Mouse (Mus musculus): ENCODE results near the gene Nfkb1.

The Nfkb1 gene

GRCm38 (mm10) chr3:135691191-135692131 lies at the start of gene Nfkb1:
TSS of gene Nfkb1 (minus strand) at chr3:135691547.
- DNase-seq, result peak; percentile 72

- no peak for DNase-seq
Observed at GRCm38 (mm10) chr3:135740711-135741110, 49.4 kb upstream of the Nfkb1 start.

- DNase-seq, result no peak
Observed at GRCm38 (mm10) chr3:135734736-135735135, 43.4 kb upstream of the Nfkb1 start.

- no peak for DNase-seq
Observed at GRCm38 (mm10) chr3:135732747-135733445, 41.5 kb upstream of the Nfkb1 start.

GRCm38 (mm10) chr3:135731292-135732047 lies 40.1 kb upstream of the Nfkb1 start:
- DNase-seq, result peak; percentile 97

- no peak for DNase-seq
Observed at GRCm38 (mm10) chr3:135730790-135731189, 39.4 kb upstream of the Nfkb1 start.

- no peak for DNase-seq
Observed at GRCm38 (mm10) chr3:135729575-135729974, 38.2 kb upstream of the Nfkb1 start.

- DNase-seq, result no peak
Observed at GRCm38 (mm10) chr3:135728900-135729299, 37.6 kb upstream of the Nfkb1 start.

- DNase-seq, result no peak
Observed at GRCm38 (mm10) chr3:135727339-135727738, 36.0 kb upstream of the Nfkb1 start.

- DNase-seq, result no peak
Observed at GRCm38 (mm10) chr3:135726521-135727275, 35.4 kb upstream of the Nfkb1 start.

- DNase-seq, result peak; percentile 38
Observed at GRCm38 (mm10) chr3:135726023-135726422, 34.7 kb upstream of the Nfkb1 start.

- DNase-seq, result no peak
Observed at GRCm38 (mm10) chr3:135722104-135722503, 30.8 kb upstream of the Nfkb1 start.

GRCm38 (mm10) chr3:135719969-135720368 lies 28.6 kb upstream of the Nfkb1 start:
- no peak for DNase-seq

GRCm38 (mm10) chr3:135719179-135719532 lies 27.8 kb upstream of the Nfkb1 start:
- no peak for DNase-seq

- DNase-seq, result no peak
Observed at GRCm38 (mm10) chr3:135718323-135719178, 27.2 kb upstream of the Nfkb1 start.

GRCm38 (mm10) chr3:135713016-135713950 lies 21.9 kb upstream of the Nfkb1 start:
- no peak for DNase-seq

- DNase-seq, result no peak
Observed at GRCm38 (mm10) chr3:135711613-135712012, 20.3 kb upstream of the Nfkb1 start.

GRCm38 (mm10) chr3:135711040-135711570 lies 19.8 kb upstream of the Nfkb1 start:
- no peak for DNase-seq

GRCm38 (mm10) chr3:135703307-135703706 lies 12.0 kb upstream of the Nfkb1 start:
- no peak for DNase-seq

- peak; percentile 67 for DNase-seq
Observed at GRCm38 (mm10) chr3:135702658-135703057, 11.3 kb upstream of the Nfkb1 start.

All from layer of hippocampus, adult 9-11 months (tissue).